Mouse (Mus musculus) c-Kit-positive CD71-positive TER-119-positive erythroid progenitor cells, embryonic 14.5 days (primary cell): Measurements from ENCODE around the gene Gm2026.
"Not testable (repeated sequence)": the region's sequence is repeated elsewhere in the genome, so short reads cannot be mapped to it uniquely, and the experiment has no call there.

Experiments used
- DNase-seq: peaks from one replicate; pipeline ENCODE4 v3.0.0-alpha.2; 2013; ENCODE audit warnings: low spot score

The Gm2026 gene

DNA sequence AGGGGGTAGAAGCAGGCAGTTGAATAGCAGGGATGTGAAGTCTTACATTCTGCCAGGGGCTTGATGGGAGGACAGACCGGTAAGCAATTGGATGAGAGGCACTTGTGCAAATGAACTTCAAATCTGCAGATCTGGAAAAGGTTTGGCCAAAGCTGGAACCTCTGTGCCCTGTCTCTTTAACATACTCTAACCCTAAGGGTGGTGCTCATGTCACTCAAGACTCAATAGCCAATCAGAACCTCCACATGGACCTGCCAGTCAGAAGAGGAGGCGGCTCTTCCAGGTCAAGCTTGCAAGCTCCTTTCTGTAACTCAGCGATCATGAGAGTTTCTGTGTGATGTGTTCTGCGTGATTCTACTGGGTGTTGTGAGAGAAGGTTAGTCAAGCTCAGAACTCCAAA lies at the start of gene Gm2026:
Gene Gm2026, plus strand, starts transcription at position 301 of the 400 bp plus-strand sequence.
- DNase-seq: not testable (repeated sequence)

DNA sequence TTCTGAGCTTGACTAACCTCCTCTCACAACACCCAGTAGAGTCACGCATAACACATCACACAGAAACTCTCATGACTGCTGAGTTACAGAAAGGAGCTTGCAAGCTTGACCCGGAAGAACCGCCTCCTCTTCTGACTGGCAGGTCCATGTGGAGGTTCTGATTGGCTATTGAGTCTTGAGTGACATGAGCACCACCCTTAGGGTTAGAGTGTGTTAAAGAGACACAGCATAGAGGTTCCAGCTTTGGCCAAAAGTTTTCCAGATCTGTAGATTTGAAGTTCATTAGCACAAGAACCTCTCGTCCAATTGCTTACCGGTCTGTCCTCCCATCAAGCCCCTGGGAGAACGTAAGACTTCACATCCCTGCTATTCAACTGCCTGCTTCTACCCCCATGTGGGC lies 34.1 kb upstream of the Gm2026 start, which contains the start of gene Zfp966:
Gene Zfp966, minus strand, starts transcription at position 101 of the 400 bp plus-strand sequence.
- not testable (repeated sequence) for DNase-seq
